25 mouse cellular contexts compared by ENCODE assay signal in genomic region chr4:91289151-91289550, GRCm38 (mm10).
DNase-seq lines count a peak whose midpoint lies in the region; ATAC-seq and TF ChIP-seq lines count a peak whose summit lies in the region.
"Had no signal": no experiment of that assay in that cellular context is flagged by ENCODE, and none has a peak within 500 bp of the region (broad histone marks: within the 10 kb centered on the region; RNA-seq: fewer than 3 reads in every experiment).

No protein-coding gene starts in this region.

- DNase-seq in gastrocnemius, adult 2 months = no peak
- no peak for DNase-seq in gastrocnemius, adult 18-20 months (ENCODE audit: low spot score)
- DNase-seq in 3T3-L1 (ENCODE audit: low read depth, low spot score) (peak; percentile 22), adipocyte (ENCODE audit: low spot score) (peak; percentile 65)
- peak; percentile 9 for DNase-seq in embryonic facial prominence, embryonic 14.5 days (ENCODE audit: low spot score)
- DNase-seq in spleen, postnatal 14 days (ENCODE audit: low spot score in 2 of 2) = no peak
- no peak for DNase-seq in urinary bladder, adult 2 months (ENCODE audit: low spot score)
- DNase-seq: adrenal gland, postnatal 25 days; cerebellum, adult 11 months; cerebellum, adult 9-11 months; gastrocnemius, postnatal 25 days; kidney, adult 9 months; kidney, postnatal 36 days; layer of hippocampus, postnatal 36 days; liver, embryonic 13.5 days; lung, adult 2 months; right cerebral cortex, adult 18-20 months had no signal

- intact Hi-C loops in gastrocnemius, adult 2 months (cut with DNase I) = no loop called here

- no peak overlapping the region for H3K4me2 ChIP-seq in embryonic facial prominence, embryonic 14.5 days (ENCODE audit: low read depth, low read length)
- no peak overlapping the region for H3K4me2 ChIP-seq in liver, embryonic 12.5 days
- H3K4me2 ChIP-seq: hindbrain, embryonic 12.5 days; limb, embryonic 13.5 days; liver, embryonic 13.5 days; midbrain, embryonic 12.5 days; neural tube, embryonic 15.5 days had no signal

- TF ChIP-seq CTCF in gastrocnemius, adult 2 months (IDR thresholded peaks at IDR 0.05) = peak; percentile 4; the same call in 1 of the 2 replicates

- no peaks in the 10 kb centered on the region for H3K4me1 ChIP-seq in embryonic facial prominence, embryonic 14.5 days (ENCODE audit: control insufficient read depth, insufficient read depth, low read length)
- H3K4me1 ChIP-seq in liver, embryonic 12.5 days = no peaks in the 10 kb centered on the region
- H3K4me1 ChIP-seq: heart, embryonic 10.5 days; liver, embryonic 13.5 days had no signal

- no peak overlapping the region for H3K9ac ChIP-seq in embryonic facial prominence, embryonic 14.5 days (ENCODE audit: low read depth, low read length)
- no peak overlapping the region for H3K9ac ChIP-seq in liver, embryonic 12.5 days
- H3K9ac ChIP-seq: hindbrain, embryonic 12.5 days; limb, embryonic 13.5 days; liver, embryonic 13.5 days; midbrain, embryonic 12.5 days; neural tube, embryonic 15.5 days had no signal

- WGBS in embryonic facial prominence, embryonic 14.5 days = 53% methylated on average over 1 of the region's 1 CpGs
- 47% methylated on average over 1 of the region's 1 CpGs for WGBS in liver, embryonic 12.5 days (ENCODE audit: insufficient replicate concordance)

- no peak overlapping the region for H3K4me3 ChIP-seq in gastrocnemius, adult 2 months
- no peak overlapping the region for H3K4me3 ChIP-seq in embryonic facial prominence, embryonic 14.5 days (ENCODE audit: low read depth, low read length)
- H3K4me3 ChIP-seq in liver, embryonic 12.5 days = no peak overlapping the region
- H3K4me3 ChIP-seq: heart, embryonic 10.5 days; hindbrain, embryonic 12.5 days; limb, embryonic 13.5 days; liver, embryonic 13.5 days; midbrain, embryonic 12.5 days; neural tube, embryonic 15.5 days had no signal

- no peak overlapping the region for H3K27ac ChIP-seq in gastrocnemius, adult 2 months
- no peak overlapping the region for H3K27ac ChIP-seq in embryonic facial prominence, embryonic 14.5 days (replicated peaks; ENCODE audit: low read depth, low read length)
- H3K27ac ChIP-seq in liver, embryonic 12.5 days = no peak overlapping the region
- H3K27ac ChIP-seq: heart, embryonic 10.5 days; hindbrain, embryonic 12.5 days; limb, embryonic 13.5 days; liver, embryonic 13.5 days; midbrain, embryonic 12.5 days; neural tube, embryonic 15.5 days had no signal

- no peaks in the 10 kb centered on the region for H3K36me3 ChIP-seq in embryonic facial prominence, embryonic 14.5 days (ENCODE audit: control insufficient read depth, insufficient read depth, low read length)
- no peaks in the 10 kb centered on the region for H3K36me3 ChIP-seq in liver, embryonic 12.5 days
- H3K36me3 ChIP-seq: heart, embryonic 10.5 days; hindbrain, embryonic 12.5 days; limb, embryonic 13.5 days; liver, embryonic 13.5 days; midbrain, embryonic 12.5 days had no signal

- no peak for ATAC-seq in embryonic facial prominence, embryonic 14.5 days (ENCODE audit: low read depth)
- no peak for ATAC-seq in liver, embryonic 12.5 days
- ATAC-seq: activated CD4-positive, CD25-positive, alpha-beta regulatory T cell, adult 4 months; intestine, embryonic 16.5 days had no signal

- no peaks in the 10 kb centered on the region for H3K27me3 ChIP-seq in embryonic facial prominence, embryonic 14.5 days (replicated peaks; ENCODE audit: control insufficient read depth, insufficient read depth, low read length)
- no peaks in the 10 kb centered on the region for H3K27me3 ChIP-seq in liver, embryonic 12.5 days (replicated peaks)
- H3K27me3 ChIP-seq: hindbrain, embryonic 12.5 days; limb, embryonic 13.5 days; liver, embryonic 13.5 days; midbrain, embryonic 12.5 days; neural tube, embryonic 15.5 days had no signal

- H3K9me3 ChIP-seq in embryonic facial prominence, embryonic 14.5 days (ENCODE audit: control insufficient read depth, low read length) = no peaks in the 10 kb centered on the region
- no peaks in the 10 kb centered on the region for H3K9me3 ChIP-seq in liver, embryonic 12.5 days (replicated peaks)
- H3K9me3 ChIP-seq: heart, embryonic 10.5 days; hindbrain, embryonic 12.5 days; limb, embryonic 13.5 days; liver, embryonic 13.5 days; midbrain, embryonic 12.5 days; neural tube, embryonic 15.5 days had no signal

Comparison
In these comparisons a context has a peak if more than half of its experiments do, and no peak if none do; other contexts are left out.
1. DNase-seq: peak in 3T3-L1 (single experiment), adipocyte (single experiment) and embryonic facial prominence, embryonic 14.5 days (single experiment); none in gastrocnemius, adult 2 months (single experiment), gastrocnemius, adult 18-20 months (single experiment), spleen, postnatal 14 days (0 of 2) and urinary bladder, adult 2 months (single experiment).